Mouse (Mus musculus): Measurements from ENCODE around the gene Smurf1.

- no peak for TF ChIP-seq CTCF (IDR thresholded peaks at IDR 0.05; ENCODE audit: borderline replicate concordance, insufficient read depth, low read depth, low read length)
- no peak for TF ChIP-seq POLR2A (IDR thresholded peaks at IDR 0.05; ENCODE audit: borderline replicate concordance, insufficient read depth, low read length)
These were observed 48.6 kb upstream of the Smurf1 start for GRCm38 (mm10) chr5:145014278-145014677.
